Mouse (Mus musculus): Measurements from ENCODE around the gene Atp5d.

DNA sequence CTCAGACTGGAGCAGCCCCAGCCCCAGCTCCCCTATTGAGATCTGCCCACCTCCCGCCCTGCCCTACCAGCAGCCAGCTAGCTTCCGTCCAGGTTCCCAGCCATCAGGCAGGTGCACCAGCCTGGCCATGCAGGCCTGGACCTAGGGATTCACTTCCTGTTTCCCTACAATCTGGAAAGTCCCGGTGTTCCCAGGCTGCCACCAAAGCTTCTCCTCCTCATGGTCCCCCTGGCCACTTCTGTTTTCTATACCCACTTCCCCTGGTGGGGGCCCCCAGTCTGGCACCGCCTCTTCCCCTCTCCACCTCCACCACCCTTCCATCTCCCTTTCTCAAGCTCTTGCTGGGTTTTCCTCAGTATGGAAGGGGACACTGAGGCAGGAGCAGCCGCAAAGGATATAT lies 33.0 kb upstream of the Atp5d start, which contains the start of gene Sbno2:
- TF ChIP-seq CTCF (IDR thresholded peaks at IDR 0.05; ENCODE audit: extremely low read depth, insufficient read length, insufficient replicate concordance, low read depth, low read length) = no peak
- no peak for TF ChIP-seq POLR2A (IDR thresholded peaks at IDR 0.05; ENCODE audit: low read depth, low read length)
